8 mouse cellular contexts compared by ENCODE assay signal in genomic region chr1:135847139-135847562, GRCm38 (mm10). TPM values are rescaled to one million over a fixed set of nuclear protein-coding genes. Genes with fewer than 3 reads are reported as not detected.
A peak's percentile ranks its signal among the peaks of the same experiment; 100 is the strongest.
DNase-seq lines count a peak whose midpoint lies in the region; ATAC-seq and TF ChIP-seq lines count a peak whose summit lies in the region.

No protein-coding gene starts in this region.

- no peak overlapping the region for H3K27ac ChIP-seq in forebrain, postnatal 0 days (ENCODE audit: low read depth, low read length)
- no peak overlapping the region for H3K27ac ChIP-seq in forebrain, embryonic 16.5 days (ENCODE audit: low read length)

- no peaks in the 10 kb centered on the region for H3K36me3 ChIP-seq in forebrain, postnatal 0 days (ENCODE audit: insufficient read depth)
- no peaks in the 10 kb centered on the region for H3K36me3 ChIP-seq in forebrain, embryonic 16.5 days (ENCODE audit: control insufficient read depth, insufficient read depth)

- no peak overlapping the region for H3K4me2 ChIP-seq in forebrain, postnatal 0 days (ENCODE audit: low read depth)
- no peak overlapping the region for H3K4me2 ChIP-seq in forebrain, embryonic 16.5 days (ENCODE audit: low read length)

- TF ChIP-seq CTCF in forebrain, postnatal 0 days (IDR thresholded peaks at IDR 0.05; ENCODE audit: low read depth), result peak; percentile 60

- WGBS in forebrain, postnatal 0 days, result 33% methylated on average over 6 of the region's 6 CpGs
- 28% methylated on average over 6 of the region's 6 CpGs for WGBS in forebrain, embryonic 16.5 days

- no peaks in the 10 kb centered on the region for H3K4me1 ChIP-seq in forebrain, postnatal 0 days (ENCODE audit: insufficient read depth)
- H3K4me1 ChIP-seq in forebrain, embryonic 16.5 days (replicated peaks; ENCODE audit: control insufficient read depth, insufficient read depth, low read length), result peaks cover 2% of the 10 kb centered on the region; the same call in 1 of the 2 replicates

- H3K9me3 ChIP-seq in forebrain, postnatal 0 days (ENCODE audit: low read length), result no peaks in the 10 kb centered on the region
- no peaks in the 10 kb centered on the region for H3K9me3 ChIP-seq in forebrain, embryonic 16.5 days (ENCODE audit: control insufficient read depth, low read length)

- H3K27me3 ChIP-seq in forebrain, postnatal 0 days (ENCODE audit: insufficient read depth, low read length), result no peaks in the 10 kb centered on the region
- H3K27me3 ChIP-seq in forebrain, embryonic 16.5 days (replicated peaks; ENCODE audit: control insufficient read depth, insufficient read depth, low read length), result no peaks in the 10 kb centered on the region

- H3K4me3 ChIP-seq in forebrain, postnatal 0 days (ENCODE audit: low read depth, low read length), result no peak overlapping the region
- no peak overlapping the region for H3K4me3 ChIP-seq in forebrain, embryonic 16.5 days (replicated peaks; ENCODE audit: low read length)

- peak; percentile 30 for DNase-seq in forebrain, postnatal 0 days
- peak; percentile 25 for DNase-seq in urinary bladder, postnatal 25 days (ENCODE audit: low spot score)
- no peak for DNase-seq in urinary bladder, adult 2 months (ENCODE audit: low spot score)
- DNase-seq in embryo, embryonic 11 days, result peak; percentile 78
- peak; percentile 64 for DNase-seq in kidney, postnatal 10 days
- no peak for DNase-seq in ovary, postnatal 36 days (ENCODE audit: low spot score)

- H3K9ac ChIP-seq in forebrain, postnatal 0 days, result no peak overlapping the region
- H3K9ac ChIP-seq in forebrain, embryonic 16.5 days (replicated peaks; ENCODE audit: low read depth, low read length), result no peak overlapping the region

- no peak for ATAC-seq in forebrain, postnatal 0 days
- ATAC-seq in forebrain, embryonic 16.5 days, result no peak
- ATAC-seq in megakaryocyte-erythroid progenitor cell, adult 5-6 weeks (replicated peaks; ENCODE audit: low FRiP score, low TSS enrichment, poor library complexity, severe bottlenecking), result peak; percentile 74

RNA-seq across cellular contexts. Expression of gene Tnnt2, which starts 11.0 kb away (rescaled TPM):
- 0.67 and 0.77 TPM in 2 replicates for total RNA-seq in forebrain, postnatal 0 days (2014; rRNA removed)
- 0.63 and 0.89 TPM in 2 replicates for polyA plus RNA-seq in forebrain, postnatal 0 days (2015; fragmentation: Nextera tagmentation; extraction: Ambion mirVana)
- 0.60 and 0.63 TPM in 2 replicates for polyA plus RNA-seq in forebrain, embryonic 16.5 days (2015; fragmentation: Nextera tagmentation; extraction: Ambion mirVana)
- polyA plus RNA-seq in urinary bladder, adult 2 months (2012; rRNA removed), result 274 and 426 TPM in 2 replicates
- total RNA-seq in megakaryocyte-erythroid progenitor cell, adult 5-6 weeks (2014; fragmentation: Nextera tagmentation), result 1.4 TPM in 1 of 2 replicates, not detected in the other
- total RNA-seq in megakaryocyte-erythroid progenitor cell, adult 5-6 weeks (2017), result not detected in 2 replicates

RNA-seq across cellular contexts. Expression of gene Lad1, which starts 28.8 kb away (rescaled TPM):
- 0.31 and 0.81 TPM in 2 replicates for total RNA-seq in forebrain, postnatal 0 days (2014; rRNA removed)
- polyA plus RNA-seq in forebrain, postnatal 0 days (2015; fragmentation: Nextera tagmentation; extraction: Ambion mirVana), result 0.35 and 0.40 TPM in 2 replicates
- 0.31 and 0.44 TPM in 2 replicates for polyA plus RNA-seq in forebrain, embryonic 16.5 days (2015; fragmentation: Nextera tagmentation; extraction: Ambion mirVana)
- 43.4 and 46.3 TPM in 2 replicates for polyA plus RNA-seq in urinary bladder, adult 2 months (2012; rRNA removed)
- not detected in 2 replicates for total RNA-seq in megakaryocyte-erythroid progenitor cell, adult 5-6 weeks (2014; fragmentation: Nextera tagmentation)
- total RNA-seq in megakaryocyte-erythroid progenitor cell, adult 5-6 weeks (2017), result not detected in 2 replicates

Comparison
In these comparisons a context has a peak if more than half of its experiments do, and no peak if none do; other contexts are left out.
1. DNase-seq: peak in forebrain, postnatal 0 days (single experiment), urinary bladder, postnatal 25 days (single experiment), embryo, embryonic 11 days (single experiment) and kidney, postnatal 10 days (single experiment); none in urinary bladder, adult 2 months (single experiment) and ovary, postnatal 36 days (single experiment).
2. RNA of gene Tnnt2, which starts 11.0 kb away (polyA plus RNA-seq): 274 to 426 TPM in urinary bladder, adult 2 months; 0.60 to 0.63 TPM in forebrain, embryonic 16.5 days and 0.63 to 0.89 TPM in forebrain, postnatal 0 days; every median in the first group is over 100 times any median in the second.
3. RNA of gene Lad1, which starts 28.8 kb away (polyA plus RNA-seq): 43.4 to 46.3 TPM in urinary bladder, adult 2 months; 0.31 to 0.44 TPM in forebrain, embryonic 16.5 days and 0.35 to 0.40 TPM in forebrain, postnatal 0 days; every median in the first group is over 10 times any median in the second.